Mouse (Mus musculus): ENCODE data around the gene Mef2c. TPM values are rescaled to one million over a fixed set of nuclear protein-coding genes. Genes with fewer than 3 reads are reported as not detected.

Gene Mef2c
- total and polyA plus RNA-seq, 2 experiments from 2014 or later = 69.0 to 81.9 TPM

GRCm38 (mm10) chr13:83715308-83715785, 211.5 kb downstream of the Mef2c start:
- Histone ChIP-seq H3K27ac (ENCODE audit: low read depth) (no peak overlapping the region), H3K4me1 (ENCODE audit: control insufficient read depth, insufficient read depth) (no peaks in the 10 kb centered on the region), H3K4me3 (ENCODE audit: low read depth, low read length) (peak overlapping the region; percentile 28; the same call in 1 of the 2 replicates), H3K9ac (replicated peaks; ENCODE audit: low read depth, low read length) (no peak overlapping the region), H3K9me3 (replicated peaks; ENCODE audit: control insufficient read depth, low read length) (no peaks in the 10 kb centered on the region), H3K27me3 (ENCODE audit: control insufficient read depth, insufficient read depth, low read length) (peaks cover 91% of the 10 kb centered on the region), H3K36me3 (replicated peaks; ENCODE audit: control insufficient read depth, insufficient read depth, low read length) (no peaks in the 10 kb centered on the region), H3K4me2 (ENCODE audit: low read depth, low read length) (0 out of 2 replicates have a peak overlapping the region, but pooled peaks have one; percentile 27)
- WGBS = 6% methylated on average over 14 of the region's 14 CpGs
- DNase-seq (ENCODE audit: low spot score) = no peak
- peak; percentile 17; the same call in 1 of the 2 replicates for ATAC-seq (ENCODE audit: insufficient read depth, low read depth)
- TF ChIP-seq CTCF (IDR thresholded peaks at IDR 0.05; ENCODE audit: low read depth) = no peak
- TF ChIP-seq EP300 (IDR thresholded peaks at IDR 0.05; ENCODE audit: low read depth) = no peak

GRCm38 (mm10) chr13:83715971-83716615, 212.3 kb downstream of the Mef2c start:
- Histone ChIP-seq H3K9ac (replicated peaks; ENCODE audit: low read depth, low read length) (no peak overlapping the region), H3K4me1 (ENCODE audit: control insufficient read depth, insufficient read depth) (peaks cover 4% of the 10 kb centered on the region; the same call in 1 of the 2 replicates), H3K9me3 (replicated peaks; ENCODE audit: control insufficient read depth, low read length) (no peaks in the 10 kb centered on the region), H3K27me3 (ENCODE audit: control insufficient read depth, insufficient read depth, low read length) (peaks cover 95% of the 10 kb centered on the region), H3K27ac (ENCODE audit: low read depth) (no peak overlapping the region), H3K36me3 (replicated peaks; ENCODE audit: control insufficient read depth, insufficient read depth, low read length) (no peaks in the 10 kb centered on the region), H3K4me3 (ENCODE audit: low read depth, low read length) (peak overlapping the region; percentile 6), H3K4me2 (ENCODE audit: low read depth, low read length) (no peak overlapping the region)
- no peak for TF ChIP-seq CTCF (IDR thresholded peaks at IDR 0.05; ENCODE audit: low read depth)
- TF ChIP-seq EP300 (IDR thresholded peaks at IDR 0.05; ENCODE audit: low read depth) = no peak
- 5% methylated on average over 27 of the region's 27 CpGs for WGBS
- no peak for ATAC-seq (ENCODE audit: insufficient read depth, low read depth)
- no peak for DNase-seq (ENCODE audit: low spot score)

Measured in heart, postnatal 0 days (tissue).